Mouse (Mus musculus): ENCODE measurements around the gene Rnaseh2b. TPM values are rescaled to one million over a fixed set of nuclear protein-coding genes. Genes with fewer than 3 reads are reported as not detected.

Gene Rnaseh2b
- total RNA-seq (2014; fragmentation: Nextera tagmentation) = 40.0 and 48.9 TPM in 2 replicates
- 77.8 and 88.9 TPM in 2 replicates for total RNA-seq (2017)
- 16.5 and 16.8 TPM in 2 replicates for polyA plus RNA-seq (2012)

- Histone ChIP-seq H3K36me3 (replicated peaks) (no peaks in the 10 kb centered on the region), H3K4me1 (ENCODE audit: insufficient read depth, low read depth, low read length) (peaks cover 4% of the 10 kb centered on the region), H3K9me3 (replicated peaks) (no peaks in the 10 kb centered on the region), H3K4me3 (ENCODE audit: low read depth, low read length) (no peak within 1 kb of the TSS), H3K27me3 (ENCODE audit: insufficient read depth, low read length) (peaks cover 20% of the 10 kb centered on the region)
- DNase-seq (ENCODE audit: low spot score) (no peak), ATAC-seq (ENCODE audit: extremely low read depth, insufficient number of reproducible peaks, low FRiP score, poor library complexity, severe bottlenecking) (no peak)
- TF ChIP-seq GATA1 (IDR thresholded peaks at IDR 0.05; ENCODE audit: borderline replicate concordance, low read length) (no peak), TAL1 (conservative IDR thresholded peaks at IDR 0.05; ENCODE audit: low read depth, low read length) (no peak), GATA2 (IDR thresholded peaks at IDR 0.05; ENCODE audit: borderline replicate concordance, low read depth, low read length) (no peak), POLR2AphosphoS5 (IDR thresholded peaks at IDR 0.05; ENCODE audit: insufficient replicate concordance, low read depth, low read length) (no peak), CTCF (IDR thresholded peaks at IDR 0.05; ENCODE audit: low read depth, low read length) (no peak)
These were observed at the start of gene Rnaseh2b, which contains the start of gene Dleu7 for GRCm38 (mm10) chr14:62292488-62293339. Rnaseh2b (plus strand) TSS chr14:62292589. Dleu7 (minus strand) TSS chr14:62293047.

GRCm38 (mm10) chr14:62243530-62243929 is 48.9 kb upstream of the Rnaseh2b start:
- DNase-seq (ENCODE audit: low spot score) (no peak), ATAC-seq (ENCODE audit: extremely low read depth, insufficient number of reproducible peaks, low FRiP score, poor library complexity, severe bottlenecking) (no peak)
- H3K4me3 ChIP-seq (ENCODE audit: low read depth, low read length) = no peak overlapping the region
- no peaks in the 10 kb centered on the region for H3K9me3 ChIP-seq (replicated peaks)
- TF ChIP-seq TAL1 (conservative IDR thresholded peaks at IDR 0.05; ENCODE audit: low read depth, low read length) (no peak), GATA1 (IDR thresholded peaks at IDR 0.05; ENCODE audit: borderline replicate concordance, low read length) (no peak), GATA2 (IDR thresholded peaks at IDR 0.05; ENCODE audit: borderline replicate concordance, low read depth, low read length) (no peak), CTCF (IDR thresholded peaks at IDR 0.05; ENCODE audit: low read depth, low read length) (no peak), POLR2AphosphoS5 (IDR thresholded peaks at IDR 0.05; ENCODE audit: insufficient replicate concordance, low read depth, low read length) (no peak)
- H3K27me3 ChIP-seq (ENCODE audit: insufficient read depth, low read length) = no peaks in the 10 kb centered on the region
- no peaks in the 10 kb centered on the region for H3K4me1 ChIP-seq (ENCODE audit: insufficient read depth, low read depth, low read length)
- H3K36me3 ChIP-seq (replicated peaks) = no peaks in the 10 kb centered on the region

- no peak overlapping the region for H3K4me3 ChIP-seq (ENCODE audit: low read depth, low read length)
- no peak for DNase-seq (ENCODE audit: low spot score)
- no peak for ATAC-seq (ENCODE audit: extremely low read depth, insufficient number of reproducible peaks, low FRiP score, poor library complexity, severe bottlenecking)
These were observed 46.8 kb upstream of the Rnaseh2b start for GRCm38 (mm10) chr14:62245557-62245956.

GRCm38 (mm10) chr14:62248345-62248744 is 44.0 kb upstream of the Rnaseh2b start:
- Histone ChIP-seq H3K36me3 (replicated peaks) (no peaks in the 10 kb centered on the region), H3K4me1 (ENCODE audit: insufficient read depth, low read depth, low read length) (no peaks in the 10 kb centered on the region), H3K27me3 (ENCODE audit: insufficient read depth, low read length) (peaks cover 3% of the 10 kb centered on the region; the same call in 1 of the 2 replicates), H3K4me3 (ENCODE audit: low read depth, low read length) (no peak overlapping the region), H3K9me3 (replicated peaks) (no peaks in the 10 kb centered on the region)
- no peak for ATAC-seq (ENCODE audit: extremely low read depth, insufficient number of reproducible peaks, low FRiP score, poor library complexity, severe bottlenecking)
- no peak for DNase-seq (ENCODE audit: low spot score)
- no peak for TF ChIP-seq TAL1 (conservative IDR thresholded peaks at IDR 0.05; ENCODE audit: low read depth, low read length)
- TF ChIP-seq CTCF (IDR thresholded peaks at IDR 0.05; ENCODE audit: low read depth, low read length) = no peak
- no peak for TF ChIP-seq GATA1 (IDR thresholded peaks at IDR 0.05; ENCODE audit: borderline replicate concordance, low read length)
- no peak for TF ChIP-seq POLR2AphosphoS5 (IDR thresholded peaks at IDR 0.05; ENCODE audit: insufficient replicate concordance, low read depth, low read length)
- no peak for TF ChIP-seq GATA2 (IDR thresholded peaks at IDR 0.05; ENCODE audit: borderline replicate concordance, low read depth, low read length)

More at GRCm38 (mm10) chr14:62245557-62245956, 46.8 kb upstream of the Rnaseh2b start:
- Histone ChIP-seq H3K36me3 (replicated peaks) (no peaks in the 10 kb centered on the region), H3K9me3 (replicated peaks) (no peaks in the 10 kb centered on the region), H3K4me1 (ENCODE audit: insufficient read depth, low read depth, low read length) (no peaks in the 10 kb centered on the region), H3K27me3 (ENCODE audit: insufficient read depth, low read length) (peaks cover 3% of the 10 kb centered on the region; the same call in 1 of the 2 replicates)
- no peak for TF ChIP-seq CTCF (IDR thresholded peaks at IDR 0.05; ENCODE audit: low read depth, low read length)
- TF ChIP-seq POLR2AphosphoS5 (IDR thresholded peaks at IDR 0.05; ENCODE audit: insufficient replicate concordance, low read depth, low read length) = no peak
- no peak for TF ChIP-seq GATA2 (IDR thresholded peaks at IDR 0.05; ENCODE audit: borderline replicate concordance, low read depth, low read length)
- no peak for TF ChIP-seq TAL1 (conservative IDR thresholded peaks at IDR 0.05; ENCODE audit: low read depth, low read length)
- no peak for TF ChIP-seq GATA1 (IDR thresholded peaks at IDR 0.05; ENCODE audit: borderline replicate concordance, low read length)

GRCm38 (mm10) chr14:62248796-62249195 is 43.6 kb upstream of the Rnaseh2b start:
- no peak for ATAC-seq (ENCODE audit: extremely low read depth, insufficient number of reproducible peaks, low FRiP score, poor library complexity, severe bottlenecking)
- H3K4me1 ChIP-seq (ENCODE audit: insufficient read depth, low read depth, low read length) = no peaks in the 10 kb centered on the region
- no peak for DNase-seq (ENCODE audit: low spot score)
- no peak overlapping the region for H3K4me3 ChIP-seq (ENCODE audit: low read depth, low read length)
- no peaks in the 10 kb centered on the region for H3K9me3 ChIP-seq (replicated peaks)
- no peaks in the 10 kb centered on the region for H3K36me3 ChIP-seq (replicated peaks)
- H3K27me3 ChIP-seq (ENCODE audit: insufficient read depth, low read length) = peaks cover 3% of the 10 kb centered on the region; the same call in 1 of the 2 replicates
- TF ChIP-seq CTCF (IDR thresholded peaks at IDR 0.05; ENCODE audit: low read depth, low read length) (no peak), GATA2 (IDR thresholded peaks at IDR 0.05; ENCODE audit: borderline replicate concordance, low read depth, low read length) (no peak), GATA1 (IDR thresholded peaks at IDR 0.05; ENCODE audit: borderline replicate concordance, low read length) (no peak), TAL1 (conservative IDR thresholded peaks at IDR 0.05; ENCODE audit: low read depth, low read length) (no peak), POLR2AphosphoS5 (IDR thresholded peaks at IDR 0.05; ENCODE audit: insufficient replicate concordance, low read depth, low read length) (no peak)

- ATAC-seq (ENCODE audit: extremely low read depth, insufficient number of reproducible peaks, low FRiP score, poor library complexity, severe bottlenecking) (no peak), DNase-seq (ENCODE audit: low spot score) (no peak)
- no peaks in the 10 kb centered on the region for H3K36me3 ChIP-seq (replicated peaks)
- TF ChIP-seq GATA1 (IDR thresholded peaks at IDR 0.05; ENCODE audit: borderline replicate concordance, low read length) (no peak), GATA2 (IDR thresholded peaks at IDR 0.05; ENCODE audit: borderline replicate concordance, low read depth, low read length) (no peak), TAL1 (conservative IDR thresholded peaks at IDR 0.05; ENCODE audit: low read depth, low read length) (no peak), POLR2AphosphoS5 (IDR thresholded peaks at IDR 0.05; ENCODE audit: insufficient replicate concordance, low read depth, low read length) (no peak), CTCF (IDR thresholded peaks at IDR 0.05; ENCODE audit: low read depth, low read length) (no peak)
- H3K9me3 ChIP-seq (replicated peaks) = no peaks in the 10 kb centered on the region
- peaks cover 3% of the 10 kb centered on the region; the same call in 1 of the 2 replicates for H3K27me3 ChIP-seq (ENCODE audit: insufficient read depth, low read length)
- no peaks in the 10 kb centered on the region for H3K4me1 ChIP-seq (ENCODE audit: insufficient read depth, low read depth, low read length)
- H3K4me3 ChIP-seq (ENCODE audit: low read depth, low read length) = no peak overlapping the region
These were observed 43.1 kb upstream of the Rnaseh2b start for GRCm38 (mm10) chr14:62249251-62249650.
